Mouse (Mus musculus) CD4-positive, CD25-positive, alpha-beta regulatory T cell, adult 2 months (primary cell): ENCODE measurements around the gene Cnbd2.

Experiments used
- DNase-seq: peaks from one replicate; pipeline ENCODE4 v3.0.0-alpha.2; 2012; ENCODE audit warnings: low read depth, low spot score

The Cnbd2 gene

GRCm38 (mm10) chr2:156311441-156311840, 658 bp upstream of the Cnbd2 start:
- peak; percentile 45 for DNase-seq

GRCm38 (mm10) chr2:156311841-156312291, 233 bp upstream of the Cnbd2 start:
- DNase-seq, result peak; percentile 68

GRCm38 (mm10) chr2:156313153-156313552, 1.1 kb downstream of the Cnbd2 start:
- DNase-seq, result peak; percentile 38

GRCm38 (mm10) chr2:156314811-156315210, 2.7 kb downstream of the Cnbd2 start:
- DNase-seq, result peak; percentile 20

DNA sequence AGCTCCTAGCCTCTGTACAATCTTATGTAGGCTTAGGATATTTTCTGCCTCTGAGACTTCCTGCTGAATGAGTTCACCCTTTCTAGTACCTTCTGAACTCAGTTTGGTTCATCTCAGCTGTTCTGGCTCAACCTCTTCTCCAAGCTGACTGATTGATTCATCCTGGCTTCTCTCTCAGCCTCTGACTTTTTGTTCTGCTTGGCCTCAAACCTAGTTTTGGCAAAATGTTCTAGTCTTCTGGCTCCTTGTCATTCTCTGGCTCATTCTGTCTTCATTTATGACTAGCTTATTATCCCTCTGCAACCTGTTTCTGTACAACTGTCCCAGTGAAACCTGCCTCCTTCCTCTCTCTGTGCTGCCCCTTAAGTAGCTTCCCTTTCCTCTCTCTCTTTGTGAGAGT, 6.4 kb downstream of the Cnbd2 start:
- DNase-seq, result no peak

DNA sequence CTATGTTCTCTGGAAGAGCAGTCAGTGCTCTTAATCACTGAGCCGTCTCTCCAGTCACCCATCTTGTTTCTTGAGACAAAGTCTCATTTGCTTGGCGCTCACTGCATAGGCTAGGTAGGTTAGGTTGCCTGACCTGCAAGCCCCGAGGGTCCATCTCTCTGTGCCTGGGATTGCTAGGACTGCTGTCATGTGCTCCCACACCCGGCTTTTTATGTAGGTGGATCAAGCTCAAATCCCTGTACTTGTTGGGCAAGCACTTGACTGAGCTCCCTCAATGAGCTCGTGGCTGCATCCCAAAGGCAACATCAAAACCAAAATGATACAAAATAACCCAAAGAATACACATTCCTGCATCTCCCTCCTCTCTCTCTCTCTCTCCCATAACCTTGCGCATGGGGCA, 9.4 kb downstream of the Cnbd2 start:
- no peak for DNase-seq

DNA sequence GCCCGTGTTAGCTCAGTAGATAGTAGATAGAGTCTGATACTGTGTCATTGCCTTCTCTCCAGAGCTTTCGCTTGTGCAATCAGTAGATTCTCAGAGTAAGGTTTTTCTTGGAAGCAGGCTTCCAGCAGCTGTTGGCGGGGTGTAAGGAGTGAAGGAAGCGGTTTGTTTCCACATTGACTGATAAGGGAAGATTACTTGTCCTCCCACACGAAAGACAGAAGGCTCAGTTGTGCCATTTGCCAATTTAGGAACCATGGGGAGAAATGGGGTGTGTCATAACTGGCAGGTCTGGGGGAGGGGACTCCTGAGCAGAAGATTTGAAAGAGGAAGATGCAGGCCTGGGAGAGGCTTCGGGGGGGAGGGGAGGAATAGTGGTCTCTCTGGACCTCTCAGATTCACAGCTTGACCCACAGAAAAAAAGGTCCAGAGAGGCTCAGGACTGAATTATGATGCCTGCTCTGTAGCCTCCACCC, 12.1 kb downstream of the Cnbd2 start:
- no peak for DNase-seq

DNA sequence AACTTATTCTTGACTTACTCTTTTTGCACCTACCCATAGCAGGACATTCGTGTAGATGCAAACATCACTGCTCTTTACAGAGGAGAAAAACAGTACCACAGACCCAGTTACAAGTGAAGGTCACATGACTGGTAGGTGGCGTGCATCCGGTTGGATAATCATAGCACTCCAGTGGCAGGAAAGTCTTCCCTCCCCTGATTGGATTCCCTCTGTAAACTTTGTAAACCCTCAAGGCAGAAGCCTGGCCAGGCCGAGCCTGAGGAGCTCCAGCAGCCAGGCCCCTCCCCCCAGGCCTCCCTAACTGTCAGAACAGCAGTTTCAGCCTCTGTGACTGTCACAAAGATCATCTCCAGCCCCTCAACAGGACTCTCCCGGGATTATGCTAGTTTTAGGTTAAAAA, 12.6 kb downstream of the Cnbd2 start:
- no peak for DNase-seq

DNA sequence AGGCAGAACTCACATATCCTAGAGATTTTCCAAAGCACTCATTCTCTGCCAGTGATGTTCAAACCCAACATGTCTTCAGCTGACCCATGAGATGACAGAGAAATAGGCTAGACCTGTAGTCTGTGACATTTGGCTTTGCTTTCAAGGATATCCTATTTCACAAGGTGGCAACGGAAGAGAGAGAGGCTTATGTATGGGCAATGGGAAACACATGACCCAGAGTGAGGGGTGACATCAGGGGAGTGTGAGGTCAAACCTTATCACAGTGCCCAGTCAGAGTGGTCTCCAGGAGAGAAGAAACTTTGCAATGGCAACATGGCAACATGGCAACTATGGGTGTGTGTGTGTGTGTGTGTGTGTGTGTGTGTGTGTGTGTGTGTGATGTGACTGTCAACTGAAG, 18.6 kb downstream of the Cnbd2 start:
- no peak for DNase-seq

- no peak for DNase-seq
Observed at GRCm38 (mm10) chr2:156331446-156331965, 19.4 kb downstream of the Cnbd2 start.

DNA sequence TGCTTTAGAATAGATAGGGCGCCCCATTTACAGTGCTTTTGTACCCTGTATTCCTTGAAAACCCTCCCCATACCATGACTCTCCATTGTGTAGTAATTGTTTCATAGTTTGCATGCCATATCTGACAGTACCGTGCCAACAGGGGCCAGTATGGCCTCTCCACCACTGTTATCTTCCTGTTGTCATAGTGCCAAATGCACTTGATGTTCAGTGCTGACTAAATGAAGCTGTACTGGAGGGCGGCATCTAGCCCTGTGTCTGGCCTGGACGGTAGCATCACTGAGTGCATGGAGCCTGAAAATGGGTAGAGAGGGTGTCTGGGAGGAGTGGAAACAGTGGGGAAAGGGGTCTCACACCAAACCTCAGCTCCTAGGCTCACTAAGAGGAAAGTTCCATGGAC, 28.0 kb downstream of the Cnbd2 start:
- DNase-seq, result no peak

- no peak for DNase-seq
Observed at GRCm38 (mm10) chr2:156344775-156345532, 32.9 kb downstream of the Cnbd2 start.

DNA sequence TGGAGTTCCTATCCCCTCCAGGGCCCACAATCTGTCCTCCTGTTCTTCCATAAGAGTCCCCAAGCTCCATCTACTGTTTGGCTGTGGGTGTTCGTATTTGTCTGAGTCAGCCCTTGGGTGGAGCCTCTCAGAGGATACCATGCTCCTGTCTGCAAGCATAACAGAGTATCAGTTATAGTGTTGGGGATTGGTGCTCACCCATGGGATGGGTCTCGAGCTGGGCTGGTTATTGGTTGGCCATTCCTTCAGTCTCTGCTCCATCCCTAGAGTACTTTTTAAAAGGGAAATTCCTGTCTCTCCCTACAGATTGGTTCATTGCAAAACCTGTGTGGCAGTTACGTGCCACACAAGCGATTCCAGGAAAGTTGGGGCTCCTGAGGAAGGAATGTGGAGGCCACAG, 36.7 kb downstream of the Cnbd2 start:
- DNase-seq, result no peak

DNA sequence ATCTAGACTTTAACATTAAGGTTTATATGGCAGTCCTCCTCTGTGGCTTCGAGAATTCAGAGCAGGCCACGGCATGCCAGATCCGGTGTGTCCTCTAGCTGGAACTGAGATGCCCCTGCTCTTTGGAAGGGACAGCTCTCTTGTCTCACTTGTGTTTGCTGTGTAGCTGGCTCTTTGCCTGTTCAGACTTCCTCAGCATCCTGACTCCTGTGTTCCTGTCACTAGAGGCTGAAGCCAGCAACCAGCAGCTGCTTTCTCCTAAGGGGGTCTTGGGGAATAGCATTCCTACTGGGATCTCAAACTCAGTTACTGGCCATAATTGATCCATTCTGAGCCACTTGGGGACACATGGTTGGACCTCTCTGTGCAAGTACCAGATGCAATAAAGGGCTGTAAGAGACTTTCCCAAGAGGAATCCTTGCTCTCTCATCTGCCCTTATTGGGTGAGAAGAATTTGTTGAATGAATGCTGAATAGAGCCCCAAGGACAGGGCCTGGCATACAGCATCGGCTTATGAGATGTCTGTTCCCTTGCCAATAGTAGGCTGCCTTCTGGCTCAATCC, 37.3 kb downstream of the Cnbd2 start:
- DNase-seq, result no peak

DNA sequence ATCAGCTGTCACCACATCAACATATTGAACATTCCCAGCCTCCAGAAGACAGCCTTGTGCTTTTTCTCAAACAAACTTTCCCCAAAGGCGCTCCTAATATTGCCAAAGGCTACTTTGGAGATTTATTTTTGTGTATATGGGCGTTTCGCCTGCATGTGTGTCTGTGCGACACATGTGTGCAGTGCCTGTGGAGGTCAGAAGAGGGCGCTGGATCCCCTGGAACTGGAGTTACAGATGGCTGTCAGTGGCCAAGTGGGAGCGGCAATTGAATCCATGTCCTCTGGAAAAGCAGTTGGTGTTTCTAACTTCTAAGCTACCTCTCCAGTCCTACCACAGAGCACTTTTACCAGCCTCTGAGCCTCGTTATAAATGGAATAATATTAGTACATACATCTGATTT, 39.1 kb downstream of the Cnbd2 start:
- peak; percentile 8 for DNase-seq

- DNase-seq, result peak; percentile 31
Observed at GRCm38 (mm10) chr2:156352413-156353165, 40.5 kb downstream of the Cnbd2 start.

GRCm38 (mm10) chr2:156353265-156353692, 41.2 kb downstream of the Cnbd2 start:
- DNase-seq, result no peak

GRCm38 (mm10) chr2:156356031-156356430, 43.9 kb downstream of the Cnbd2 start:
- DNase-seq, result no peak

DNA sequence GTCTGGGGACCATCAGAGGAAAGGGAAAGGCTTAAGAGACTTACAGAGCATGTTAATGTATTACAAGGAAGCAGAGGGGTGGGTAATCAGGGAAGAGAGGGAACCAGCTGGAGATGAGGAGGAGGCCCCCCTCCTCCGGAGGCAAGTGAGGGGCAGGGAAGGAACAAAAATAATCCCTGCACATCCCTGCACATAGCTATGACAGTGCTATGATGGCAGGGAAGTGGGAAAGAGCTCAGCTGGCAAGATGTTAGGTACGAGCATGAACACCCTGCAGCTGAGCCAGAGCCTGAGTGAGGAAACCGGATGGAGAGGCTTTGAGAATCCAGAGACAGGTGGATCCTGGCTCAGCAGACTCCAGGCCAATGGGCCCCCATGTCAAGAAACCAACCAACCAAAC, 56.4 kb downstream of the Cnbd2 start:
- no peak for DNase-seq

DNA sequence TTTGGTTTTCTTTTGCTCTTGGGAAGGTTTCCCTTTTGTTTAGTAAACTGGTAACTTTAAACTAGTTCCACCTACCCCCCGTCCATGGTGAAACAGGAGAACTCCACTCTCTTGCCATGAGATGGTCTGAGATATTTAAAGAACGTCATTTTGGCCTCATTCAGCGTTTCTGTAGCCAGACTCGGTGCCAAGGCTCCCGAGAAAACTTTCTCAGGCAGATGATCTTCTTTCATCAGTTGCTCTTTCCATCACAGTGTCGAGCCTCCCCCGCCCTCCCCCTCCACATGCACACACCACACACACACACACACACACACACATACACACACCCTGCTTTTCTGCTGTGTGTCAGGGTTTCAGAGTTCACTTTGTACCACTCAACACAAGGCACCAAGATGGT, 58.8 kb downstream of the Cnbd2 start:
- no peak for DNase-seq

GRCm38 (mm10) chr2:156376956-156377355, 64.9 kb downstream of the Cnbd2 start:
- DNase-seq, result no peak

DNA sequence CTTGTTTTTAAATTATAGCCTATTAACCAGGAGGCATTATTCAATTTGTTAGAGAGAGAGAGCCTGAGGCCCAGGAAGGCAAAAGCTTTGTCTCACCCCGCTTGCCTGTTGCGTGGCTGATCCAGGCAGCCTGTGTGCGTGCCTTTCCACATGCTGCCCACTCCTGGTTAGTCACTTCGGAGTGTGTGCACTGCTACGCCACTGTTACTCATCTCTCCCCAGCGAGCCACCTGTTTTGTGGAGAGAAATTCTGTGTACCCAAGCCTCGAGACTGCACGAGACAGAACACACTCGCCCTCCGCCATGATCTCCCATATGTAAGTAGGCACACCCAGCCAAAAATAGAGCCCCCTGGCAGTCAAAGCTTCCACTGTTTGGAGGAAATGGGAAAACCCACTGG, 67.8 kb downstream of the Cnbd2 start:
- no peak for DNase-seq
